Mouse (Mus musculus) spleen, adult 2 months (tissue): ENCODE measurements around the gene Eps8l2.

ENCODE experiments used
- CTCF ChIP-seq: fragments of 200-500 bp; IDR thresholded peaks from 2 replicates; pipeline ENCODE4 v1.5.1; 2011; ENCODE audit warnings: mild to moderate bottlenecking, inconsistent platforms; ENCODE audit not compliant: insufficient read depth, insufficient read length, insufficient replicate concordance; ENCODE audit errors: extremely low read depth
- POLR2A ChIP-seq: fragments of 200-500 bp; IDR thresholded peaks from 2 replicates; pipeline ENCODE4 v1.6.1; 2011; ENCODE audit warnings: low read depth, low read length, inconsistent platforms

DNA sequence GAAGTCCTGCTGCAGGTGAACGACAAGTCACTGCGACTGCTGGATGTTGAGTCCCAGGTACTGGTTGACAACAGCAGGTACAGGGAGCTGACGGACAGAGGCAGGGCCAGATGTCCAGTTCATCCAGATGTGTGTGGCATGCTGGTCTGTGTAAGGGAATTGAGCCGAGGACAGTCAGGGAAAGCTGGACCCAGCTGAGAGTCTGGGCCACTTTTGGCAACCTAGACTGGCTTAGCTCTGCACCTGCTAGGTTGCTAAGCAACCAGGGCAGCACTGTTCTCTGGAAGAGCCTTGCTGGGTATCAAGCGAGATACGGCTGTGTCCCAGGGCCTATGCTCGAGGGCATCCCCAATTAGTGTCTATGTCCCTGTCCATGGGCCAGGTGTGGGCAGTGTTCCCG lies 16.4 kb downstream of the Eps8l2 start:
- TF ChIP-seq CTCF (no peak), POLR2A (no peak)
